Mouse (Mus musculus): ENCODE results near the gene Slain2. TPM values are rescaled to one million over a fixed set of nuclear protein-coding genes. Genes with fewer than 3 reads are reported as not detected.
A peak's percentile ranks its signal among the peaks of the same experiment; 100 is the strongest.

Gene Slain2
- polyA plus RNA-seq, 1 experiment from 2014 or later: 13.4 TPM

- WGBS (ENCODE audit: insufficient replicate concordance): 60% methylated on average over 3 of the region's 3 CpGs
- no peak overlapping the region for H3K9ac ChIP-seq
- no peaks in the 10 kb centered on the region for H3K9me3 ChIP-seq (replicated peaks)
- peaks cover 18% of the 10 kb centered on the region for H3K27me3 ChIP-seq (replicated peaks)
- no peaks in the 10 kb centered on the region for H3K4me1 ChIP-seq
- ATAC-seq: no peak
- no peak overlapping the region for H3K27ac ChIP-seq
- no peak overlapping the region for H3K4me3 ChIP-seq
- H3K4me2 ChIP-seq: no peak overlapping the region
- no peaks in the 10 kb centered on the region for H3K36me3 ChIP-seq
Observed at GRCm38 (mm10) chr5:72883706-72884105, 30.4 kb upstream of the Slain2 start.

- Histone ChIP-seq H3K27ac (no peak overlapping the region), H3K9ac (no peak overlapping the region), H3K4me2 (no peak overlapping the region), H3K4me3 (no peak overlapping the region), H3K36me3 (no peaks in the 10 kb centered on the region), H3K27me3 (replicated peaks) (no peaks in the 10 kb centered on the region), H3K9me3 (replicated peaks) (no peaks in the 10 kb centered on the region), H3K4me1 (no peaks in the 10 kb centered on the region)
- 78% methylated on average over 19 of the region's 19 CpGs for WGBS (ENCODE audit: insufficient replicate concordance)
- no peak for ATAC-seq
Observed at GRCm38 (mm10) chr5:72886458-72887222, 27.5 kb upstream of the Slain2 start.

- H3K4me2 ChIP-seq: no peak overlapping the region
- H3K27me3 ChIP-seq (replicated peaks): no peaks in the 10 kb centered on the region
- ATAC-seq: no peak
- H3K9ac ChIP-seq: no peak overlapping the region
- H3K36me3 ChIP-seq: no peaks in the 10 kb centered on the region
- WGBS (ENCODE audit: insufficient replicate concordance): 82% methylated on average over 7 of the region's 7 CpGs
- no peaks in the 10 kb centered on the region for H3K4me1 ChIP-seq
- H3K27ac ChIP-seq: no peak overlapping the region
- H3K9me3 ChIP-seq (replicated peaks): no peaks in the 10 kb centered on the region
- H3K4me3 ChIP-seq: no peak overlapping the region
Observed at GRCm38 (mm10) chr5:72888260-72888659, 25.8 kb upstream of the Slain2 start.

- no peak overlapping the region for H3K4me2 ChIP-seq
- H3K27me3 ChIP-seq (replicated peaks): no peaks in the 10 kb centered on the region
- H3K9me3 ChIP-seq (replicated peaks): no peaks in the 10 kb centered on the region
- no peaks in the 10 kb centered on the region for H3K36me3 ChIP-seq
- H3K4me1 ChIP-seq: peaks cover 5% of the 10 kb centered on the region
- no peak overlapping the region for H3K9ac ChIP-seq
- H3K4me3 ChIP-seq: no peak overlapping the region
- peak; percentile 57; the same call in 1 of the 2 replicates for ATAC-seq
- WGBS (ENCODE audit: insufficient replicate concordance): 5% methylated on average over 12 of the region's 12 CpGs
- no peak overlapping the region for H3K27ac ChIP-seq
Observed at GRCm38 (mm10) chr5:72891534-72891933, 22.6 kb upstream of the Slain2 start.

GRCm38 (mm10) chr5:72893987-72894386 is 20.1 kb upstream of the Slain2 start:
- H3K9ac ChIP-seq: no peak overlapping the region
- H3K27ac ChIP-seq: no peak overlapping the region
- H3K27me3 ChIP-seq (replicated peaks): no peaks in the 10 kb centered on the region
- no peak overlapping the region for H3K4me3 ChIP-seq
- H3K4me1 ChIP-seq: peaks cover 28% of the 10 kb centered on the region
- 46% methylated on average over 5 of the region's 5 CpGs for WGBS (ENCODE audit: insufficient replicate concordance)
- no peaks in the 10 kb centered on the region for H3K36me3 ChIP-seq
- H3K4me2 ChIP-seq: no peak overlapping the region
- ATAC-seq: no peak
- H3K9me3 ChIP-seq (replicated peaks): no peaks in the 10 kb centered on the region

- no peaks in the 10 kb centered on the region for H3K9me3 ChIP-seq (replicated peaks)
- no peak for ATAC-seq
- no peak overlapping the region for H3K27ac ChIP-seq
- H3K4me2 ChIP-seq: no peak overlapping the region
- peaks cover 37% of the 10 kb centered on the region for H3K4me1 ChIP-seq
- no peaks in the 10 kb centered on the region for H3K36me3 ChIP-seq
- 82% methylated on average over 11 of the region's 11 CpGs for WGBS (ENCODE audit: insufficient replicate concordance)
- no peak overlapping the region for H3K9ac ChIP-seq
- H3K4me3 ChIP-seq: no peak overlapping the region
- H3K27me3 ChIP-seq (replicated peaks): no peaks in the 10 kb centered on the region
Observed at GRCm38 (mm10) chr5:72895261-72895660, 18.8 kb upstream of the Slain2 start.

GRCm38 (mm10) chr5:72896478-72897279 is 17.4 kb upstream of the Slain2 start:
- no peak overlapping the region for H3K27ac ChIP-seq
- no peaks in the 10 kb centered on the region for H3K27me3 ChIP-seq (replicated peaks)
- H3K4me1 ChIP-seq: peaks cover 37% of the 10 kb centered on the region
- no peak overlapping the region for H3K9ac ChIP-seq
- 31% methylated on average over 18 of the region's 18 CpGs for WGBS (ENCODE audit: insufficient replicate concordance)
- H3K36me3 ChIP-seq: no peaks in the 10 kb centered on the region
- peak overlapping the region; percentile 32 for H3K4me2 ChIP-seq
- H3K4me3 ChIP-seq: no peak overlapping the region
- ATAC-seq: peak; percentile 66; the same call in 1 of the 2 replicates
- H3K9me3 ChIP-seq (replicated peaks): no peaks in the 10 kb centered on the region

GRCm38 (mm10) chr5:72897998-72898397 is 16.1 kb upstream of the Slain2 start:
- H3K27ac ChIP-seq: no peak overlapping the region
- WGBS (ENCODE audit: insufficient replicate concordance): 14% methylated on average over 6 of the region's 6 CpGs
- peaks cover 37% of the 10 kb centered on the region for H3K4me1 ChIP-seq
- no peak overlapping the region for H3K4me3 ChIP-seq
- ATAC-seq: no peak
- no peaks in the 10 kb centered on the region for H3K9me3 ChIP-seq (replicated peaks)
- H3K9ac ChIP-seq: no peak overlapping the region
- no peaks in the 10 kb centered on the region for H3K27me3 ChIP-seq (replicated peaks)
- H3K36me3 ChIP-seq: no peaks in the 10 kb centered on the region
- no peak overlapping the region for H3K4me2 ChIP-seq

GRCm38 (mm10) chr5:72899255-72899654 is 14.8 kb upstream of the Slain2 start:
- 32% methylated on average over 8 of the region's 8 CpGs for WGBS (ENCODE audit: insufficient replicate concordance)
- Histone ChIP-seq H3K36me3 (no peaks in the 10 kb centered on the region), H3K4me2 (peak overlapping the region; percentile 21), H3K27ac (no peak overlapping the region), H3K4me1 (peaks cover 37% of the 10 kb centered on the region), H3K9me3 (replicated peaks) (no peaks in the 10 kb centered on the region), H3K27me3 (replicated peaks) (no peaks in the 10 kb centered on the region), H3K4me3 (no peak overlapping the region), H3K9ac (no peak overlapping the region)
- ATAC-seq: peak; percentile 55; the same call in 1 of the 2 replicates

- no peaks in the 10 kb centered on the region for H3K9me3 ChIP-seq (replicated peaks)
- H3K4me1 ChIP-seq: peaks cover 34% of the 10 kb centered on the region
- H3K4me3 ChIP-seq: no peak overlapping the region
- ATAC-seq: no peak
- H3K27me3 ChIP-seq (replicated peaks): no peaks in the 10 kb centered on the region
- no peak overlapping the region for H3K4me2 ChIP-seq
- 72% methylated on average over 4 of the region's 4 CpGs for WGBS (ENCODE audit: insufficient replicate concordance)
- no peaks in the 10 kb centered on the region for H3K36me3 ChIP-seq
- no peak overlapping the region for H3K9ac ChIP-seq
- no peak overlapping the region for H3K27ac ChIP-seq
Observed at GRCm38 (mm10) chr5:72901866-72902265, 12.2 kb upstream of the Slain2 start.

GRCm38 (mm10) chr5:72902312-72902711 is 11.8 kb upstream of the Slain2 start:
- WGBS (ENCODE audit: insufficient replicate concordance): 68% methylated on average over 3 of the region's 3 CpGs
- no peak overlapping the region for H3K27ac ChIP-seq

GRCm38 (mm10) chr5:72902876-72903516 is 11.1 kb upstream of the Slain2 start:
- H3K9me3 ChIP-seq (replicated peaks): no peaks in the 10 kb centered on the region
- H3K27me3 ChIP-seq (replicated peaks): no peaks in the 10 kb centered on the region
- H3K27ac ChIP-seq: no peak overlapping the region
- H3K9ac ChIP-seq: no peak overlapping the region
- peaks cover 24% of the 10 kb centered on the region for H3K4me1 ChIP-seq
- WGBS (ENCODE audit: insufficient replicate concordance): 81% methylated on average over 3 of the region's 3 CpGs
- no peaks in the 10 kb centered on the region for H3K36me3 ChIP-seq
- no peak overlapping the region for H3K4me2 ChIP-seq
- no peak for ATAC-seq
- no peak overlapping the region for H3K4me3 ChIP-seq

More at GRCm38 (mm10) chr5:72902312-72902711, 11.8 kb upstream of the Slain2 start:
- Histone ChIP-seq H3K9me3 (replicated peaks) (no peaks in the 10 kb centered on the region), H3K27me3 (replicated peaks) (no peaks in the 10 kb centered on the region), H3K4me1 (peaks cover 29% of the 10 kb centered on the region), H3K9ac (no peak overlapping the region), H3K4me2 (no peak overlapping the region), H3K4me3 (no peak overlapping the region), H3K36me3 (no peaks in the 10 kb centered on the region)
- ATAC-seq: no peak

Measured in liver, embryonic 12.5 days (tissue).